Mouse (Mus musculus): Measurements from ENCODE around the gene Thada.

- no peak for TF ChIP-seq POLR2A (IDR thresholded peaks at IDR 0.05; ENCODE audit: low read depth, low read length)
- TF ChIP-seq CTCF (conservative IDR thresholded peaks at IDR 0.05 in 1 of 2, IDR thresholded peaks at IDR 0.05 in 1 of 2; ENCODE audit: low read depth in 2 of 2, low read length in 2 of 2), result no peak
- no peak for TF ChIP-seq USF1 (IDR thresholded peaks at IDR 0.05; ENCODE audit: low read depth, low read length)
- TF ChIP-seq ZNF384 (IDR thresholded peaks at IDR 0.05; ENCODE audit: low read depth, low read length), result no peak
- TF ChIP-seq ETS1 (conservative IDR thresholded peaks at IDR 0.05; ENCODE audit: low read depth, low read length), result no peak
- no peak for TF ChIP-seq RAD21 (IDR thresholded peaks at IDR 0.05; ENCODE audit: low read depth, low read length)
- no peak for TF ChIP-seq CHD1 (IDR thresholded peaks at IDR 0.05; ENCODE audit: low read depth, low read length)
- TF ChIP-seq ZC3H11A (IDR thresholded peaks at IDR 0.05; ENCODE audit: low read depth, low read length), result no peak
Observed at GRCm38 (mm10) chr17:84512516-84513085, 46.6 kb upstream of the Thada start.

All from CH12.LX (cell line).